Mouse (Mus musculus) embryonic facial prominence, embryonic 13.5 days (tissue): ENCODE data around the gene Polq. TPM values are rescaled to one million over a fixed set of nuclear protein-coding genes. Genes with fewer than 3 reads are reported as not detected.
"Not testable (repeated sequence)": the region's sequence is repeated elsewhere in the genome, so short reads cannot be mapped to it uniquely, and the experiment has no call there.

Source experiments
- ATAC-seq: fragments of 200-750 bp; cut with Nextera tagmentation; 2 replicates; pipeline ENCODE4 v1.8.0; 2017; ENCODE audit warnings: low read depth; ENCODE audit not compliant: insufficient number of reproducible peaks, insufficient read depth, low FRiP score, low TSS enrichment
- H3K27ac ChIP-seq: fragments of 300-500 bp; sonication (generic); 2 replicates; pipeline ENCODE4 v1.5.1; 2015; ENCODE audit warnings: moderate library complexity, mild to moderate bottlenecking, inconsistent platforms
- H3K27me3 ChIP-seq: fragments of 300-500 bp; sonication (generic); 2 replicates; pipeline ENCODE4 v1.6.1; 2015; ENCODE audit warnings: mild to moderate bottlenecking, inconsistent platforms
- H3K36me3 ChIP-seq: fragments of 300-500 bp; sonication (generic); 2 replicates; pipeline ENCODE4 v1.6.1; 2015; ENCODE audit warnings: mild to moderate bottlenecking, inconsistent platforms
- H3K4me1 ChIP-seq: fragments of 300-500 bp; sonication (generic); 2 replicates; pipeline ENCODE4 v1.6.1; 2015; ENCODE audit warnings: inconsistent platforms
- H3K4me2 ChIP-seq: fragments of 300-500 bp; sonication (generic); 2 replicates; pipeline ENCODE4 v1.6.1; 2015; ENCODE audit warnings: moderate library complexity, mild to moderate bottlenecking, inconsistent platforms
- H3K4me3 ChIP-seq: fragments of 300-500 bp; sonication (generic); 2 replicates; pipeline ENCODE4 v1.5.1; 2015; ENCODE audit warnings: mild to moderate bottlenecking, inconsistent platforms
- H3K9ac ChIP-seq: fragments of 300-500 bp; sonication (generic); 2 replicates; pipeline ENCODE4 v1.6.1; 2015; ENCODE audit warnings: mild to moderate bottlenecking, inconsistent platforms
- H3K9me3 ChIP-seq: fragments of 300-500 bp; sonication (generic); 2 replicates; pipeline ENCODE4 v1.6.1; 2016; ENCODE audit warnings: inconsistent platforms
- WGBS: fragments of 180-500 bp; shearing (Covaris S2); methylation state at CpG from one replicate; pipeline ENCODE4 v1.1.7; 2015; ENCODE audit warnings: mixed read lengths; 5-methylcytosine and 5-hydroxymethylcytosine counted together
- polyA plus RNA-seq: library from polyadenylated mRNA; unstranded; fragments of >200 nt; fragmentation: Nextera tagmentation; extraction: Ambion mirVana; gene quantifications from 2 replicates; pipeline ENCODE4 v1.2.1, GENCODE M21; 2015

The Polq gene
- polyA plus RNA-seq, 1 experiment from 2014 or later, result 9.1 TPM

GRCm38 (mm10) chr16:37108763-37109162 is 97.2 kb downstream of the Polq start:
- no peaks in the 10 kb centered on the region for H3K9me3 ChIP-seq
- H3K27ac ChIP-seq, result no peak overlapping the region
- no peak for ATAC-seq
- no peaks in the 10 kb centered on the region for H3K4me1 ChIP-seq
- no peak overlapping the region for H3K4me2 ChIP-seq
- H3K9ac ChIP-seq, result no peak overlapping the region
- H3K4me3 ChIP-seq, result no peak overlapping the region
- H3K27me3 ChIP-seq, result no peaks in the 10 kb centered on the region
- no peaks in the 10 kb centered on the region for H3K36me3 ChIP-seq
- 13% methylated on average over 5 of the region's 5 CpGs for WGBS

GRCm38 (mm10) chr16:37109285-37109684 is 97.7 kb downstream of the Polq start:
- H3K36me3 ChIP-seq, result no peaks in the 10 kb centered on the region
- no peak overlapping the region for H3K4me3 ChIP-seq
- WGBS, result 27% methylated on average over 3 of the region's 3 CpGs
- H3K4me2 ChIP-seq, result no peak overlapping the region
- no peaks in the 10 kb centered on the region for H3K9me3 ChIP-seq
- H3K27ac ChIP-seq, result no peak overlapping the region
- H3K27me3 ChIP-seq, result no peaks in the 10 kb centered on the region
- 0 out of 2 replicates have a peak, but pooled peaks have one; percentile 37 for ATAC-seq
- H3K9ac ChIP-seq, result no peak overlapping the region
- H3K4me1 ChIP-seq, result no peaks in the 10 kb centered on the region

GRCm38 (mm10) chr16:37125190-37125589 is 113.6 kb downstream of the Polq start:
- not testable (repeated sequence) for H3K9me3 ChIP-seq, H3K36me3 ChIP-seq, H3K27me3 ChIP-seq, H3K4me1 ChIP-seq, H3K4me2 ChIP-seq, H3K27ac ChIP-seq, H3K4me3 ChIP-seq, H3K9ac ChIP-seq, ATAC-seq
- WGBS, result 83% methylated on average over 1 of the region's 1 CpGs

Other genes starting within 250 kb of the Polq start
- 5.2 and 9.6 TPM in 2 replicates for gene Slc15a2, start 226.8 kb upstream of the Polq start, polyA plus RNA-seq
- 53.1 and 53.7 TPM in 2 replicates for gene Iqcb1, start 183.4 kb upstream of the Polq start, polyA plus RNA-seq
- 2.3 and 2.8 TPM in 2 replicates for gene Eaf2, start 136.8 kb upstream of the Polq start, polyA plus RNA-seq
- gene Golgb1, start 136.6 kb upstream of the Polq start, polyA plus RNA-seq, result 119 and 126 TPM in 2 replicates
- 4.6 and 5.7 TPM in 2 replicates for gene Hcls1, start 76.8 kb upstream of the Polq start, polyA plus RNA-seq
- not detected in 2 replicates for gene Fbxo40, start 21.3 kb upstream of the Polq start, polyA plus RNA-seq